Mouse (Mus musculus) cerebellum, postnatal 4 days (tissue): ENCODE data around the gene Hmox2.
"Not testable (repeated sequence)": the region's sequence is repeated elsewhere in the genome, so short reads cannot be mapped to it uniquely, and the experiment has no call there.

Experiments used
- DNase-seq, 2 experiments: peaks; one replicate each; pipeline ENCODE4 v3.0.0; 2022; ENCODE audit warnings: low spot score in 2 of 2, mixed read lengths in 1 of 2

Hmox2 gene

DNA sequence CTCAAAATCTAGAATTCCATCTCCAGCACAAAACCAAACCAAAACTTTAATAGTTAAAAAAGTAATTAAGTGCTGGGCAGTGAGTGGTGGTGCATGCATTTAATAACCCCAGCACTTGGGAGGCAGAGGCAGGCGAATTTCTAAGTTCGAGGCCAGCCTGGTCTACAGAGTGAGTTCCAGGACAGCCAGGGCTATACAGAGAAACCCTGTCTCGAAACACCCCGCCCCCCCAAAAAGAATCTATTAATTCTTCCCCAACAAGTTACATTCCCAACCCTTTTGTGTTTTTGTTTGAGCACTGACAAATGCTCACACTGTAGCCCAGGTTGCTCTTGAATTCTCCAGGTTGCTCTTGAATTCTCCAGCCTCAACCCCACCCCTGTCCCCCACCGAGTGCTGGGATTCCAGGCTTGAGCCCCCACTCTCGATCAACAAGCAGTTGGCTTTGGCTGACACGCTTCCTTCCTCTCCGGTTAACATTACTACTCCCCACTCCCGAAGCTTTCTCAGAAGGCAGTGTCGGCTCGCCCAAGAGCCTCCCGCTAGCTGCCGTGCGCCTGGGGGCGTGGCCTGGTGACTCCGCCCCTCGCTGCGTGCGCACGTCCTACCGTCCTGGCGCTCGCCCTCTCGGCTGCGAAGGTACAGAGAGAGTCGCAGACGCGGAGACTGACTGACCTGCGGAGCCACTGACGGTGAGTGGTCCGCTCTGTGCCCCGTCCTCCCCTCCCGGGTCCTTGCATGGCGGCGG lies at the start of gene Hmox2:
TSS of gene Hmox2 (plus strand) at position 582 of the 748 bp plus-strand sequence.
- DNase-seq, result peak; percentile 81 to 93

DNA sequence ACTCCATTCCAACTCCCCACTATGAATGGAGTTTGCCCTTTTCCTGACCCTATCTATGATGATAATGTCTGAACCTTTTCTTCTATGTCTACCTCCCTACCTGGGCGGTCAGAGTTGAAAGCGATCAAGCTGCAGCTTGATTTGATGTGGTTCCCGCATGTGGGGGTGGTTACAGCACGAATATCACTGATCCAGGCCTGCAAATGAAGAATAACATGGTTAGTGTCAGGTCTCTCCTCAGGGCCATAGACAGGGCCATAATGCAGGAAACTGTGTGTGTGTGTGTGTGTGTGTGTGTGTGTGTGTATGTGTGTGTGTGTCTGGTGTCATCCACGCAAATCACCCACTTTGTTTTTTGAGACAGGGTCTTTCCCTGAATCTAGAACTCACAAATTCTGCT lies 49.3 kb upstream of the Hmox2 start:
- DNase-seq, result no peak

DNA sequence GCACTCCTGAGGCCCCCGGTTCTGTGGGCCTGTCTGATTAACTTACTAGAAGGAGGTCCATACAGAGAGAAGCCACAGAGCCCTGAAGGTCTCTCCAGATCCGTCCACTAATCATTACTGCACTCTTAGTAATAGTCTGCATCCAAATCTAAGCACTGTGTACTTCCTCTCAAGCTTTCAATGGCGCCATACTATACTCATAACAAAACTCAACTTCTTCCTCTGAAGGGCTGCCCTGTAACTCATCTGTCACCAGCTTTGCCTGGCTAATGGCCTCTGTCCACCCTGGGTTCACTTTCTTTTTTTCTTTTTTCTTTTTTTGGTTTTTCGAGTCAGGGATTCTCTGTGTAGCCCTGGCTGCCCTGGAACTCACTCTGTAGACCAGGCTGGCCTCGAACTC lies 48.1 kb upstream of the Hmox2 start:
- DNase-seq, result no peak

- peak; percentile 54 to 78 for DNase-seq
Observed at GRCm38 (mm10) chr16:4679121-4680018, 46.8 kb upstream of the Hmox2 start, which contains the start of gene Coro7. Coro7 (minus strand) TSS chr16:4679777.

- DNase-seq, result not testable (repeated sequence)
Observed at GRCm38 (mm10) chr16:4680922-4681455, 45.2 kb upstream of the Hmox2 start.

- DNase-seq, result no peak
Observed at GRCm38 (mm10) chr16:4682628-4683179, 43.5 kb upstream of the Hmox2 start.

GRCm38 (mm10) chr16:4683193-4683580 lies 43.0 kb upstream of the Hmox2 start:
- no peak for DNase-seq

DNA sequence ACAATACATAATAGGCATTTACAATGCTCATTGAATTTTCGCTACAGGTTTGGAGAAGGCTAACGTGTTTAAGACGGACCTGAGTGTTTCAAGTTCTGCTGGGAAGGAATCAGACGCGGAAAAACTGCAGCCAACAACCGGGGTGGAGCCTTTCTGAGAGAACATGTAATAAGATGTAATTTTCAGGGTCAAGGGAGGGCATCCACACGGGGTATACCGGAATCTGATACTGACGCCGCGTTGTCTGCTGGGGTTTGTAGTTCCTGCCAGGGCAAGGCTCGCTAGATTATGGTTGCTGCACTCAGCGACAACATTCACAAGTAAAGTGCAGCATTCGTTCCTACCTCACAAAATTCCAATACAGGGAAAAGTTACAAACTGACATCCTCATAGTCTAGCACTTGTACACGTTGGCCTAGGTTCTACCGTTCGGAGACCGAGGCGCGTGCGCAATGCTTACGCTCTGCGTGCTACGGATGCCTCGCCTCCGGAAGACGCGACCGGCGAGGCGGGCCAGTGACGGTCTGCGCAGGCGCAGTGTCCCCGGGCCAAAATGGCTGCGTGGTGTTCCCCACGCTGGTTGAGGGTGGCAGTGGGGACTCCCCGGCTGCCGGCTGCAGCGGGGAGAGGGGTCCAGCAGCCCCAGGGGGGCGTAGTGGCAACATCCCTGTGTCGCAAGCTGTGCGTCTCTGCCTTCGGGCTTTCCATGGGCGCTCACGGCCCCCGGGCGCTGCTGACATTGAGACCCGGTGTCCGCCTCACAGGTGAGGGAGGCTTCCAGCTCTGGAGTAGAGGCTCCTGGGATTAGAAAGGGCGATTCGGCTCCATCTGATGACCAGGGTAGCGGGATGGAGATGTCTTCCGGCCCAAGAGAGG lies 42.3 kb upstream of the Hmox2 start:
- DNase-seq, result peak; percentile 96 to 97

DNA sequence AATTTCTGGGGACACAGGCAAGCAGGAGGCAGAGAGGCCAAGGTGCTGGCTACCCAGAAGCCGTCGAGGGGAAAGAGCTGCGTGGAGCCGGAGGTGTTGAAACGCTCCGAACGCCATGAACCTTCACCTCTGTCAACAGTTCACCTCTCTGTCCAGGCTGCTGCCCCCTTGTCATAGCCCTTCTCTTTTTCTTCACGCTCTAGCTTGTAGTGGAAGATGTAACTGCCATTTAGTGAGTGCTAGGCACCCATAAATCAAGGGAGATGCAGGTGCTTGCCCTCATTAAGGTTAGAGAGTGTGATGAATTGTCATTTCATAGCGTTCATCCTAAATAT lies 41.7 kb upstream of the Hmox2 start:
- DNase-seq, result no peak

DNA sequence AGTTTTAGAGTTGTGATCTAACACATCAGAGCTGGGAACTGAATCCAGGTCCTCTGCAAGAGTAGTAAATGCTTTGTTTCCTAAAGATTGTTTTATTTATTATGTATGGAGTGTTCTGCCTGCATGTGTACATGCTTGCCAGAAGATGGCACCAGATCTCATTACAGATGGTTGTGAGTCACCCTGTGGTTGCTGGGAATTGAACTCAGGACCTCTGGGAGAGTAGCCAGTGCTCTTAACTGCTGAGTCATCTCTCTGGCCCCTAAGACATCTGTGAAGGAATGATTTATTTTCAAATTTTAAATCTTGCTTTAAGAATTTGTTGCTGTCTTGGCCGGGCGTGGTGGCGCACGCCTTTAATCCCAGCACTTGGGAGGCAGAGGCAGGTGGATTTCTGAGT lies 36.8 kb upstream of the Hmox2 start:
- DNase-seq, result not testable (repeated sequence)

- no peak for DNase-seq
Observed at GRCm38 (mm10) chr16:4701211-4701610, 24.9 kb upstream of the Hmox2 start.

- no peak for DNase-seq
Observed at GRCm38 (mm10) chr16:4702646-4703045, 23.5 kb upstream of the Hmox2 start.

- DNase-seq, result no peak
Observed at GRCm38 (mm10) chr16:4705541-4705940, 20.6 kb upstream of the Hmox2 start.

- DNase-seq, result no peak
Observed at GRCm38 (mm10) chr16:4711173-4711572, 15.0 kb upstream of the Hmox2 start.

GRCm38 (mm10) chr16:4713861-4714710 lies 12.1 kb upstream of the Hmox2 start:
- DNase-seq, result no peak

DNA sequence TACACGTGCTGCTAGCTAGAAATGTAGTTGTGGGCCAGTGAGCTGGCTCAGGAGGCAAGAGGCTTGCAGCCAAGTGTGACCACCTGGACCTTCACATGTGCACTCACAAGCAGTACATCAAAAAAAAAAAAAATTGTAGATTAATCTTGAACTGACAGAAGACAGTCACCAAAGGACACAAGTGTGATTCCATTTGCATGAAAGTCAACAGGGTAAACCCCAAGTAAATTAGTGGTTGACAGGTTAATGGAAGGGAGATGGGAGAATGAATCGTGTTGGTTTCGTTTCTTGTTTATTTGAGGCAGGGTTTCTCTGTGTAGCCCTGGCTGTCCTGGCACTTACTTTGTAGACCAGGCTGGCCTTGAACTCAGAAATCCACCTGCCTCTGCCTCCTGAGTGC lies 8.3 kb upstream of the Hmox2 start:
- DNase-seq, result no peak

DNA sequence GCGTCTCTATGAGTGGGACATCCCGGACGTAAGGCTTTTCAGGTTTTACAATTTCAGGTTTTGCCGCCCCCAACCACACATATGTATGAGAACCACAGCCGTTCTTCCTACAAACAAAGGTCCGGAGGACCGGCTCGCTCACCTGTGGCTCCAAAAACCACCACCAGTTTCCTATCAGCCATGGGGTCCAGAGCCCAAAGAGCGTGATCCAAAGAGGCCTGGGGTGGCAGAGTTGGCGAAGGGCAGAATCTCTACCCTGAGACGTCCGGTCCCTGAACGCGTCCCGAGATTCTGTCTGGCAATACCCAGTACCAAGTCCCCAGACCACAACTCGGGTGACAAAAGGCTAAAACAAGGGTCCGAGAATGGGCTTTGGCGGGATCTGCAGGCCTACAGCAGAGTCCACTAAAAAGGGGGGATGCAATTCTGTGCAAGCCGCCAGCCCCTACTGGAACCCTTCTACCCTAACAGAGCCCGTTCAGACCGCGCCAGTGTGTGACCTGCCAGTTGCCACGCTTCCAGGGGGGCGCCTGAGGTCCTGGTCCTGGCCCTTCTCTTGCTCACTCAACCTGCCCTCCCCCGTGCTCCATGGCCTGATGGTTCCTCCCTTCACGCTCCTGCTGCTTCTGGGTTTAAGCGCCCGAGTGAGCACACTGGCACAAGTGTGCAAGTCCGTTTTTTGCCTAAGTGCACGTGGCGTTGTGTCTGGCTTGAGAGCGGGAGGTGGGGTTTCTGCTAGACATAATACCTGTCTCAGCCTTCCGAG lies 7.2 kb upstream of the Hmox2 start, which contains the start of gene Nmral1:
TSS of gene Nmral1 (minus strand) at position 604 of the 766 bp plus-strand sequence.
- peak in 1 of 2 experiments; percentile 68 for DNase-seq

DNA sequence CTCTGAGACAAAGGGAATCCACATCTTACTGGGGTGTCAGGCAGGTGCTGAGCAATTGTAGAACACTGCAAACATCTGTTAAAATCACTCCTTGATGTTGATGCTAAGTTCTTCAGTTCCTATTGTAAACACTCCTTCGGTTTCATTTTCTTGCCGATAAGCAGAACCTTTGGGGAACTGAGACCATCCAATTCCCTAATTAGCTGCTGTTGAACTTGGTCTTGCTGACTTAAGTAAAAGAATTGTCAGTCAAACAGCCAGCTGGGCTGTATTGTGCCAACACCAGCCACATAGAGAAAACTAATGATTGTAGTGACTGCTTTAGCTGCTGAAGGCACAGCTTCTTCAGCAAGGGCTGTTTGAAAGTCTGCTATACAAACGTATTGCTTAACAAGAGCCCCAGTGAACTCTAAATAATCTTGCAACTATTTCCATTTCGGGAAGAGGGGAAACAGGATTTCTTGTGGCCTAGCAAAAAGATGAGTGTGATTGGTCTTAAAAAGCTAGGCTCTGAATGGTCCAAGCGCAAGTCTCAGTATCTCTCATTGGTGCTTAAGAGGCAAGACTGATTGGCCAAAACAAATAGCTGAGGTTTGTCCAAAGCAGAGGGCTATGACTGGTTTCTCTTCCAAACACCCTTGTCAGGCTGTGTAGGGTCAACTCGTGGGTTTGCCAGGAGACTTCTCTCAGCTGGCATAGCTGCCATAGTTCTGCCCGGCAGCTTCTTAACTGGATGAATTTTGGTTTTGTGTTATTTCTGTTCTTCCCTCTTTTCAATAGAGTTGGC lies 3.8 kb upstream of the Hmox2 start:
- DNase-seq, result no peak

GRCm38 (mm10) chr16:4722915-4723209 lies 3.3 kb upstream of the Hmox2 start:
- DNase-seq, result no peak
